Mouse (Mus musculus) liver, adult 2 months (tissue): ENCODE measurements around the gene Btg3. TPM values are rescaled to one million over a fixed set of nuclear protein-coding genes. Genes with fewer than 3 reads are reported as not detected.

Experiments
- DNase-seq: peaks from one replicate; pipeline ENCODE4 v3.0.0-alpha.2; 2011; ENCODE audit warnings: low read depth, low spot score; ENCODE audit errors: extremely low read depth
- H3K27ac ChIP-seq: fragments of 200-500 bp; replicated peaks from 2 replicates; pipeline ENCODE4 v1.5.1; 2012; ENCODE audit warnings: low read depth, mild to moderate bottlenecking, control low read depth, inconsistent platforms, low read length; ENCODE audit not compliant: insufficient read depth
- H3K27me3 ChIP-seq: fragments of 200-500 bp; 2 replicates; pipeline ENCODE4 v1.6.1; 2012; ENCODE audit warnings: mild to moderate bottlenecking, moderate library complexity, low read length, inconsistent platforms; ENCODE audit not compliant: control insufficient read depth, insufficient read depth
- H3K36me3 ChIP-seq: fragments of 200-500 bp; 2 replicates; pipeline ENCODE4 v1.6.1; 2012; ENCODE audit warnings: low read length, inconsistent platforms; ENCODE audit not compliant: control insufficient read depth, insufficient read depth
- H3K4me1 ChIP-seq: fragments of 200-500 bp; 2 replicates; pipeline ENCODE4 v1.6.1; 2011; ENCODE audit warnings: low read length; ENCODE audit not compliant: control insufficient read depth, insufficient read depth
- H3K4me3 ChIP-seq: fragments of 200-500 bp; 2 replicates; pipeline ENCODE4 v1.5.1; 2011; ENCODE audit warnings: low read depth, mild to moderate bottlenecking, control low read depth, low read length, moderate library complexity; ENCODE audit not compliant: insufficient read depth
- H3K79me2 ChIP-seq: fragments of 200-500 bp; 2 replicates; pipeline ENCODE4 v1.6.1; 2012; ENCODE audit warnings: inconsistent platforms, mild to moderate bottlenecking, low read length, moderate library complexity; ENCODE audit not compliant: control insufficient read depth, insufficient read depth
- H3K9ac ChIP-seq: fragments of 200-500 bp; 2 replicates; pipeline ENCODE4 v1.6.1; 2012; ENCODE audit warnings: low read depth, mild to moderate bottlenecking, control low read depth, inconsistent platforms, low read length
- CTCF ChIP-seq: fragments of 200-500 bp; IDR thresholded peaks from 2 replicates; pipeline ENCODE4 v1.5.1; 2011; ENCODE audit warnings: low read depth, low read length, control low read depth
- POLR2A ChIP-seq: fragments of 200-500 bp; IDR thresholded peaks from 2 replicates; pipeline ENCODE4 v1.6.1; 2011; ENCODE audit warnings: low read length, control low read depth; ENCODE audit not compliant: insufficient read depth; ENCODE audit errors: extremely low read depth
- WGBS: fragments of 180-500 bp; shearing (Covaris S2); methylation state at CpG from one replicate; pipeline ENCODE4 v1.1.7; 2018; 5-methylcytosine and 5-hydroxymethylcytosine counted together
- polyA plus RNA-seq: library from polyadenylated mRNA; depleted of rRNA; stranded (reverse); fragments of >200 nt; gene quantifications from 2 replicates; pipeline ENCODE4 v1.2.3, GENCODE M21; 2012
- total RNA-seq: library from RNA; depleted of rRNA; stranded (reverse); fragments of >200 nt; gene quantifications from 2 replicates; pipeline ENCODE4 v1.2.3, GENCODE M21; 2014

Gene Btg3
- total and polyA plus RNA-seq, 2 experiments, result 0.73 to 1.5 TPM

- TF ChIP-seq POLR2A (no peak), CTCF (no peak)
- H3K9ac ChIP-seq, result no peak overlapping the region
- H3K27me3 ChIP-seq, result no peaks in the 10 kb centered on the region
- no peak overlapping the region for H3K4me3 ChIP-seq
- H3K36me3 ChIP-seq, result peaks cover 42% of the 10 kb centered on the region
- no peak overlapping the region for H3K27ac ChIP-seq
- no peaks in the 10 kb centered on the region for H3K79me2 ChIP-seq
- 95% methylated on average over 5 of the region's 5 CpGs for WGBS
- no peak for DNase-seq
- H3K4me1 ChIP-seq, result no peaks in the 10 kb centered on the region
Measured at GRCm38 (mm10) chr16:78342767-78343166, 34.2 kb downstream of the Btg3 start.

- TF ChIP-seq CTCF (no peak), POLR2A (no peak)
- WGBS, result 94% methylated on average over 4 of the region's 4 CpGs
- Histone ChIP-seq H3K27ac (no peak overlapping the region), H3K9ac (no peak overlapping the region), H3K79me2 (no peaks in the 10 kb centered on the region), H3K36me3 (peaks cover 44% of the 10 kb centered on the region), H3K27me3 (no peaks in the 10 kb centered on the region), H3K4me1 (no peaks in the 10 kb centered on the region), H3K4me3 (no peak overlapping the region)
- no peak for DNase-seq
Measured at GRCm38 (mm10) chr16:78341356-78341755, 35.6 kb downstream of the Btg3 start.

DNA sequence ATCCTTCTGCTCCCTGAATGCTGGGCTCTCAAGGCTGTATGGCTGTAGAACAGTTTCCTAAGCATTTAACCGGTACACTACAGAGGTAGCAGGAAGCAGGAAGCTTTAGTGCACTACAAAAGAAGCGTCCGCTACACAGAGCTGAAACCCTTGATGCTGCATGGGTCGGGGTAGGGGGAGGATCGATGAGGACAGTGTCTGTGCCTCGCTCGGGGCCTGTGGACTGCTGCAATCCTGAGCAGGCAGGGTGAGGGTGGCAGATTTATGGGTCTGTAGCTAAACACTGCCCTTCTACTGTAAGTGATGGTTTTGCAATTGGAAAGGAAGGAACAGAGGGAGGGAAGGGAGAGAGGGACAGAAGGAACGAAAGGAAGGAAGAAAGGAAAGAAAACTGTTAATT lies 39.8 kb downstream of the Btg3 start:
- peaks cover 50% of the 10 kb centered on the region for H3K36me3 ChIP-seq
- no peaks in the 10 kb centered on the region for H3K27me3 ChIP-seq
- no peak for TF ChIP-seq CTCF
- TF ChIP-seq POLR2A, result no peak
- 77% methylated on average over 8 of the region's 8 CpGs for WGBS
- no peak for DNase-seq
- no peak overlapping the region for H3K4me3 ChIP-seq
- no peak overlapping the region for H3K27ac ChIP-seq
- H3K4me1 ChIP-seq, result no peaks in the 10 kb centered on the region
- H3K79me2 ChIP-seq, result 0 out of 2 replicates have a peak, but pooled peaks cover 3% of the 10 kb centered on the region
- no peak overlapping the region for H3K9ac ChIP-seq

- no peak for DNase-seq
- Histone ChIP-seq H3K79me2 (peaks cover 19% of the 10 kb centered on the region; the same call in 1 of the 2 replicates), H3K4me1 (no peaks in the 10 kb centered on the region), H3K27ac (no peak overlapping the region), H3K4me3 (no peak overlapping the region), H3K9ac (no peak overlapping the region), H3K27me3 (no peaks in the 10 kb centered on the region), H3K36me3 (peaks cover 36% of the 10 kb centered on the region)
- 83% methylated on average over 12 of the region's 12 CpGs for WGBS
- no peak for TF ChIP-seq POLR2A
- no peak for TF ChIP-seq CTCF
Measured at GRCm38 (mm10) chr16:78327999-78328398, 49.0 kb downstream of the Btg3 start.

GRCm38 (mm10) chr16:78327562-78327961 lies 49.4 kb downstream of the Btg3 start:
- Histone ChIP-seq H3K4me3 (no peak overlapping the region), H3K27ac (no peak overlapping the region), H3K27me3 (no peaks in the 10 kb centered on the region), H3K36me3 (peaks cover 34% of the 10 kb centered on the region), H3K79me2 (peaks cover 19% of the 10 kb centered on the region; the same call in 1 of the 2 replicates), H3K4me1 (peaks cover 2% of the 10 kb centered on the region; the same call in 1 of the 2 replicates), H3K9ac (no peak overlapping the region)
- TF ChIP-seq POLR2A (no peak), CTCF (no peak)
- 73% methylated on average over 7 of the region's 7 CpGs for WGBS
- DNase-seq, result no peak

- Histone ChIP-seq H3K9ac (no peak overlapping the region), H3K27ac (no peak overlapping the region), H3K27me3 (no peaks in the 10 kb centered on the region), H3K4me3 (no peak overlapping the region), H3K4me1 (peaks cover 6% of the 10 kb centered on the region; the same call in 1 of the 2 replicates), H3K79me2 (peaks cover 22% of the 10 kb centered on the region; the same call in 1 of the 2 replicates), H3K36me3 (peaks cover 26% of the 10 kb centered on the region)
- DNase-seq, result no peak
- TF ChIP-seq CTCF (no peak), POLR2A (no peak)
- WGBS, result 75% methylated on average over 27 of the region's 27 CpGs
Measured at GRCm38 (mm10) chr16:78325972-78326848, 50.8 kb downstream of the Btg3 start.
